Mouse (Mus musculus): Measurements from ENCODE around the gene 8030411F24Rik.

- no peak for TF ChIP-seq CTCF (IDR thresholded peaks at IDR 0.05; ENCODE audit: low read depth, low read length)
- TF ChIP-seq POLR2A (IDR thresholded peaks at IDR 0.05; ENCODE audit: borderline replicate concordance, low read depth, low read length) = no peak
Observed at GRCm38 (mm10) chr2:148751893-148752813, 29.7 kb upstream of the 8030411F24Rik start.
